ENCODE assay signal across 9 mouse cellular contexts in genomic region chr1:134205296-134206018, GRCm38 (mm10). TPM values are rescaled to one million over a fixed set of nuclear protein-coding genes. Genes with fewer than 3 reads are reported as not detected.
DNase-seq lines count a peak whose midpoint lies in the region; ATAC-seq and TF ChIP-seq lines count a peak whose summit lies in the region.
"Had no signal": no experiment of that assay in that cellular context is flagged by ENCODE, and none has a peak within 500 bp of the region (broad histone marks: within the 10 kb centered on the region; RNA-seq: fewer than 3 reads in every experiment).

No protein-coding gene starts in this region.

- WGBS in intestine, postnatal 0 days = 19% methylated on average over 9 of the region's 9 CpGs
- 63% methylated on average over 9 of the region's 9 CpGs for WGBS in embryonic facial prominence, embryonic 10.5 days

- intact Hi-C loops in gastrocnemius, adult 2 months (cut with DNase I) = no loop called here

- no peak for TF ChIP-seq RAD21 in MEL (IDR thresholded peaks at IDR 0.05; ENCODE audit: low read depth, low read length)

- H3K79me2 ChIP-seq in MEL (ENCODE audit: control insufficient read depth, insufficient read depth, low read length, poor library complexity) = no peaks in the 10 kb centered on the region

- peaks cover 0 to 13% of the 10 kb centered on the region in 2 experiments; a peak in 2 of 4 replicates for H3K36me3 ChIP-seq in MEL (ENCODE audit: control insufficient read depth in 1 of 2, insufficient read depth in 2 of 2, low read length in 2 of 2)
- no peaks in the 10 kb centered on the region for H3K36me3 ChIP-seq in intestine, postnatal 0 days (ENCODE audit: control insufficient read depth, insufficient read depth)
- H3K36me3 ChIP-seq in embryonic facial prominence, embryonic 10.5 days (replicated peaks) = no peaks in the 10 kb centered on the region

- TF ChIP-seq POLR2A in MEL (IDR thresholded peaks at IDR 0.05; ENCODE audit: control insufficient read depth in 1 of 2, insufficient read depth in 1 of 2, low read depth in 1 of 2, low read length in 2 of 2, poor library complexity in 1 of 2) = no peak

- no peak for TF ChIP-seq EP300 in MEL (IDR thresholded peaks at IDR 0.05; ENCODE audit: low read depth in 1 of 2, low read length in 2 of 2)

- no peaks in the 10 kb centered on the region for H3K27me3 ChIP-seq in MEL (ENCODE audit: control insufficient read depth in 1 of 2, insufficient read depth in 2 of 2, low read length in 2 of 2)
- H3K27me3 ChIP-seq in intestine, postnatal 0 days (replicated peaks; ENCODE audit: control insufficient read depth, insufficient read depth, low read length) = no peaks in the 10 kb centered on the region
- no peaks in the 10 kb centered on the region for H3K27me3 ChIP-seq in embryonic facial prominence, embryonic 10.5 days (replicated peaks; ENCODE audit: low read depth, poor library complexity, severe bottlenecking)

- peak; percentile 73 for DNase-seq in gastrocnemius, adult 2 months
- no peak for DNase-seq in gastrocnemius, postnatal 10 days
- no peak for DNase-seq in MEL (ENCODE audit: low read depth, low spot score)
- DNase-seq in cerebellum, postnatal 14 days = peak; percentile 76 to 80
- no peak for DNase-seq in kidney, postnatal 4 days
- no peak for DNase-seq in embryonic facial prominence, embryonic 10.5 days (ENCODE audit: low spot score)
- DNase-seq in right cerebral cortex, adult 2 months (ENCODE audit: low spot score in 2 of 2) = no peak

- peaks cover 0 to 16% of the 10 kb centered on the region in 2 experiments; a peak in 2 of 4 replicates for H3K4me1 ChIP-seq in MEL (ENCODE audit: control insufficient read depth in 1 of 2, insufficient read depth in 2 of 2, low read length in 2 of 2)
- H3K4me1 ChIP-seq in intestine, postnatal 0 days (replicated peaks; ENCODE audit: control insufficient read depth, insufficient read depth, low read length) = peaks cover 13% of the 10 kb centered on the region
- H3K4me1 ChIP-seq in embryonic facial prominence, embryonic 10.5 days = peaks cover 18% of the 10 kb centered on the region

- H3K27ac ChIP-seq in gastrocnemius, adult 2 months = no peak overlapping the region
- H3K27ac ChIP-seq in MEL (ENCODE audit: control insufficient read depth, low read depth, low read length) = no peak overlapping the region
- peak overlapping the region; percentile 54; the same call in 1 of the 2 replicates for H3K27ac ChIP-seq in intestine, postnatal 0 days (ENCODE audit: low read depth, low read length)
- no peak overlapping the region for H3K27ac ChIP-seq in embryonic facial prominence, embryonic 10.5 days (replicated peaks)

- no peak overlapping the region for H3K4me3 ChIP-seq in gastrocnemius, adult 2 months
- H3K4me3 ChIP-seq in MEL (ENCODE audit: control insufficient read depth in 1 of 2, insufficient read depth in 1 of 2, low read depth in 2 of 2, low read length in 2 of 2) = no peak overlapping the region
- no peak overlapping the region for H3K4me3 ChIP-seq in intestine, postnatal 0 days (ENCODE audit: low read depth, low read length)
- H3K4me3 ChIP-seq in embryonic facial prominence, embryonic 10.5 days = no peak overlapping the region

- peak; percentile 86 for ATAC-seq in intestine, postnatal 0 days

- H3K4me2 ChIP-seq in intestine, postnatal 0 days (replicated peaks; ENCODE audit: low read depth) = 0 out of 2 replicates have a peak overlapping the region, but pooled peaks have one; percentile 21

- no peak for TF ChIP-seq CTCF in gastrocnemius, adult 2 months (IDR thresholded peaks at IDR 0.05)
- no peak for TF ChIP-seq CTCF in MEL (IDR thresholded peaks at IDR 0.05 in 2 of 3, conservative IDR thresholded peaks at IDR 0.05 in 1 of 3; ENCODE audit: control insufficient read depth in 1 of 3, insufficient read depth in 1 of 3, low read depth in 2 of 3, low read length in 3 of 3, poor library complexity in 1 of 3, severe bottlenecking in 1 of 3)
- TF ChIP-seq CTCF in intestine, postnatal 0 days (IDR thresholded peaks at IDR 0.05; ENCODE audit: low read depth) = 0 out of 2 replicates have a peak, but pooled peaks have one; percentile 4

- H3K9ac ChIP-seq in MEL (ENCODE audit: control insufficient read depth, low read depth, low read length, poor library complexity, severe bottlenecking) = no peak overlapping the region
- no peak overlapping the region for H3K9ac ChIP-seq in intestine, postnatal 0 days (ENCODE audit: low read depth, low read length)

- H3K9me3 ChIP-seq in MEL (replicated peaks; ENCODE audit: insufficient read depth, low read length) = no peaks in the 10 kb centered on the region
- no peaks in the 10 kb centered on the region for H3K9me3 ChIP-seq in intestine, postnatal 0 days (ENCODE audit: control insufficient read depth)
- no peaks in the 10 kb centered on the region for H3K9me3 ChIP-seq in embryonic facial prominence, embryonic 10.5 days

TF ChIP-seq in MEL, 35 proteins besides CTCF, POLR2A, EP300 and RAD21:
- TF ChIP-seq ZNF384 (IDR thresholded peaks at IDR 0.05; ENCODE audit: low read depth, low read length) = peak; percentile 85
- no peak for TF ChIP-seq ZC3H11A (IDR thresholded peaks at IDR 0.05; ENCODE audit: low read depth, low read length)
- 0 out of 2 replicates have a peak, but pooled peaks have one; percentile 20 for TF ChIP-seq RCOR1 (IDR thresholded peaks at IDR 0.05; ENCODE audit: low read depth, low read length)
- TF ChIP-seq GATA1 (IDR thresholded peaks at IDR 0.05; ENCODE audit: low read depth, low read length) = peak; percentile 31; the same call in 1 of the 2 replicates
- peak; percentile 24 for TF ChIP-seq TAL1 (IDR thresholded peaks at IDR 0.05; ENCODE audit: low read length)

RNA-seq across cellular contexts. Expression of gene Mybph, which starts 12.2 kb away (rescaled TPM):
- 100 to 1,000 TPM; 192 to 318 TPM for total RNA-seq in gastrocnemius, adult 2 months (2021)
- 100 to 1,000 TPM; 204 to 410 TPM for total RNA-seq in gastrocnemius, postnatal 10 days (2021)
- total RNA-seq in MEL (2012; rRNA removed) = not detected in 2 replicates
- not detected for polyA plus RNA-seq in MEL (2012; ENCODE audit: insufficient read depth in 1 of 2, insufficient read length in 2 of 2, low read depth in 1 of 2, low replicate concordance in 2 of 2, missing spikeins in 1 of 2)
- 0.13 TPM in 1 of 2 replicates, not detected in the other for polyA plus RNA-seq in intestine, postnatal 0 days (2015; fragmentation: Nextera tagmentation; extraction: Ambion mirVana)
- polyA plus RNA-seq in embryonic facial prominence, embryonic 10.5 days (2016; fragmentation: Nextera tagmentation; extraction: Ambion mirVana) = 0.49 and 1.4 TPM in 2 replicates
- total RNA-seq: left cerebral cortex, postnatal 10 days had no signal

RNA-seq across cellular contexts. Expression of gene Chil1, which starts 23.5 kb away (rescaled TPM):
- total RNA-seq in gastrocnemius, adult 2 months (2021) = 1 to 10 TPM; 1.8 to 6.9 TPM
- 1 to 10 TPM; 1.9 TPM for total RNA-seq in gastrocnemius, postnatal 10 days (2021)
- total RNA-seq in MEL (2012; rRNA removed) = not detected in 2 replicates
- not detected for polyA plus RNA-seq in MEL (2012; ENCODE audit: insufficient read depth in 1 of 2, insufficient read length in 2 of 2, low read depth in 1 of 2, low replicate concordance in 2 of 2, missing spikeins in 1 of 2)
- 0.50 and 0.99 TPM in 2 replicates for polyA plus RNA-seq in intestine, postnatal 0 days (2015; fragmentation: Nextera tagmentation; extraction: Ambion mirVana)
- polyA plus RNA-seq in embryonic facial prominence, embryonic 10.5 days (2016; fragmentation: Nextera tagmentation; extraction: Ambion mirVana) = 0.96 and 0.99 TPM in 2 replicates

RNA-seq across cellular contexts. Expression of gene Adora1, which starts 29.8 kb away (rescaled TPM):
- total RNA-seq in gastrocnemius, adult 2 months (2021) = under 1 TPM; 0.20 to 0.31 TPM
- under 1 TPM; 0.90 to 0.96 TPM for total RNA-seq in gastrocnemius, postnatal 10 days (2021)
- 0.03 TPM in 1 of 2 replicates, not detected in the other for total RNA-seq in MEL (2012; rRNA removed)
- polyA plus RNA-seq in MEL (2012; ENCODE audit: insufficient read depth in 1 of 2, insufficient read length in 2 of 2, low read depth in 1 of 2, low replicate concordance in 2 of 2, missing spikeins in 1 of 2) = not detected
- 2.2 and 2.4 TPM in 2 replicates for polyA plus RNA-seq in intestine, postnatal 0 days (2015; fragmentation: Nextera tagmentation; extraction: Ambion mirVana)
- polyA plus RNA-seq in embryonic facial prominence, embryonic 10.5 days (2016; fragmentation: Nextera tagmentation; extraction: Ambion mirVana) = 0.28 and 0.65 TPM in 2 replicates

Comparison
In these comparisons a context has a peak if more than half of its experiments do, and no peak if none do; other contexts are left out.
1. DNase-seq: peak in gastrocnemius, adult 2 months (single experiment) and cerebellum, postnatal 14 days (2 of 2); none in gastrocnemius, postnatal 10 days (single experiment), MEL (single experiment), kidney, postnatal 4 days (0 of 2), embryonic facial prominence, embryonic 10.5 days (single experiment) and right cerebral cortex, adult 2 months (0 of 2).
2. RNA of gene Mybph, which starts 12.2 kb away (total RNA-seq): 204 to 410 TPM in gastrocnemius, postnatal 10 days and 192 to 318 TPM in gastrocnemius, adult 2 months; not detected in MEL; every median in the first group is over 100 times any median in the second.